13 mouse cellular contexts compared by ENCODE assay signal in the genomic region with DNA sequence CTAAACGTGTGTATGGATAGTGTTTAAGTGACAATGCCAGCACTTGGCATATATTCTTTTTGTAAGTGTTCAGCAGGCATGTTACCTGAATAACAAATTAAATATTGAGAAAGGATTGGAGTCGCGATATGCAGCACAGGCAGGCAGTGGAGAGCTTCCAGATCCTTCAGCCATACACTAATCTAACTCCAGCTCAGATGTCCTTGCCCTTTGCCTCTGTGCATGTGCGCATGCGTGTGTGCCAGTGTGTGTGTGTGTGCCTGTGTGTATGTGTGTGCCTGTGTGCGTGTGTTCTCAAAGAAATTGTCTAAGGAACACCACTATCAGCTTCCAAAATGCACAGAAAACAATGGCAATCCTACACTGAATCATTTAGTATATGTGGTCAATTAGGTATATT.
A peak's percentile ranks its signal among the peaks of the same experiment; 100 is the strongest.
DNase-seq lines count a peak whose midpoint lies in the region; ATAC-seq lines count a peak whose summit lies in the region.
"Had no signal": no experiment of that assay in that cellular context is flagged by ENCODE, and none has a peak within 500 bp of the region (broad histone marks: within the 10 kb centered on the region; RNA-seq: fewer than 3 reads in every experiment).

No protein-coding gene starts in this region.

- no peak overlapping the region for H3K4me3 ChIP-seq in midbrain, embryonic 13.5 days (replicated peaks)
- H3K4me3 ChIP-seq in midbrain, embryonic 14.5 days (replicated peaks; ENCODE audit: low read depth, low read length): no peak overlapping the region
- H3K4me3 ChIP-seq in neural tube, embryonic 13.5 days: no peak overlapping the region
- H3K4me3 ChIP-seq: heart, embryonic 15.5 days; intestine, embryonic 15.5 days; liver, embryonic 13.5 days had no signal

- H3K4me1 ChIP-seq in midbrain, embryonic 13.5 days (replicated peaks): peaks cover 11% of the 10 kb centered on the region; the same call in 1 of the 2 replicates
- no peaks in the 10 kb centered on the region for H3K4me1 ChIP-seq in midbrain, embryonic 14.5 days (ENCODE audit: control insufficient read depth, insufficient read depth, low read length)
- H3K4me1 ChIP-seq in neural tube, embryonic 13.5 days (replicated peaks): peaks cover 25% of the 10 kb centered on the region
- H3K4me1 ChIP-seq: heart, embryonic 15.5 days; intestine, embryonic 15.5 days; liver, embryonic 13.5 days had no signal

- H3K9ac ChIP-seq in midbrain, embryonic 13.5 days (replicated peaks): no peak overlapping the region
- no peak overlapping the region for H3K9ac ChIP-seq in midbrain, embryonic 14.5 days (replicated peaks; ENCODE audit: low read length)
- H3K9ac ChIP-seq in neural tube, embryonic 13.5 days: 0 out of 2 replicates have a peak overlapping the region, but pooled peaks have one; percentile 38
- H3K9ac ChIP-seq: heart, embryonic 15.5 days; intestine, embryonic 15.5 days; liver, embryonic 13.5 days had no signal

- WGBS in midbrain, embryonic 13.5 days: 81% methylated on average over 6 of the region's 6 CpGs
- whole genome bisulfite sequencing in midbrain, embryonic 14.5 days: 77% methylated on average over 6 of the region's 6 CpGs
- 31% methylated on average over 6 of the region's 6 CpGs for WGBS in neural tube, embryonic 13.5 days

- H3K9me3 ChIP-seq in midbrain, embryonic 13.5 days: no peaks in the 10 kb centered on the region
- H3K9me3 ChIP-seq in midbrain, embryonic 14.5 days (ENCODE audit: control insufficient read depth, low read length): no peaks in the 10 kb centered on the region
- H3K9me3 ChIP-seq in neural tube, embryonic 13.5 days: no peaks in the 10 kb centered on the region
- H3K9me3 ChIP-seq: heart, embryonic 15.5 days; intestine, embryonic 15.5 days; liver, embryonic 13.5 days had no signal

- H3K36me3 ChIP-seq in midbrain, embryonic 13.5 days: no peaks in the 10 kb centered on the region
- H3K36me3 ChIP-seq in midbrain, embryonic 14.5 days (ENCODE audit: control insufficient read depth, insufficient read depth, low read length): no peaks in the 10 kb centered on the region
- H3K36me3 ChIP-seq in neural tube, embryonic 13.5 days: no peaks in the 10 kb centered on the region
- H3K36me3 ChIP-seq: heart, embryonic 15.5 days; intestine, embryonic 15.5 days; liver, embryonic 13.5 days had no signal

- H3K4me2 ChIP-seq in midbrain, embryonic 13.5 days (replicated peaks): no peak overlapping the region
- H3K4me2 ChIP-seq in midbrain, embryonic 14.5 days (ENCODE audit: low read length): no peak overlapping the region
- peak overlapping the region; percentile 39 for H3K4me2 ChIP-seq in neural tube, embryonic 13.5 days
- H3K4me2 ChIP-seq: heart, embryonic 15.5 days; intestine, embryonic 15.5 days; liver, embryonic 13.5 days had no signal

- ATAC-seq in midbrain, embryonic 13.5 days: peak; percentile 55; the same call in 1 of the 2 replicates
- no peak for ATAC-seq in midbrain, embryonic 14.5 days (ENCODE audit: low FRiP score, low TSS enrichment)
- peak; percentile 92 for ATAC-seq in neural tube, embryonic 13.5 days (ENCODE audit: low read depth)

- no peaks in the 10 kb centered on the region for H3K27me3 ChIP-seq in midbrain, embryonic 13.5 days
- H3K27me3 ChIP-seq in midbrain, embryonic 14.5 days (ENCODE audit: control insufficient read depth, insufficient read depth, low read length): no peaks in the 10 kb centered on the region
- no peaks in the 10 kb centered on the region for H3K27me3 ChIP-seq in neural tube, embryonic 13.5 days
- H3K27me3 ChIP-seq: heart, embryonic 15.5 days; intestine, embryonic 15.5 days; liver, embryonic 13.5 days had no signal

- DNase-seq in adrenal gland, adult (ENCODE audit: inconsistent age in 2 of 2, low spot score in 1 of 2): peak; percentile 20 to 28
- no peak for DNase-seq in adrenal gland, adult 18-20 months (ENCODE audit: low spot score in 2 of 2)
- DNase-seq in midbrain, embryonic 14.5 days: no peak
- peak; percentile 30 to 56 for DNase-seq in cerebellum, postnatal 25 days
- no peak for DNase-seq in right cerebral cortex, adult 18-20 months
- no peak for DNase-seq in urinary bladder, postnatal 25 days (ENCODE audit: low spot score)
- DNase-seq: gastrocnemius, postnatal 25 days; liver, embryonic 13.5 days; spleen, adult 18-20 months had no signal

- no peak overlapping the region for H3K27ac ChIP-seq in midbrain, embryonic 13.5 days
- H3K27ac ChIP-seq in midbrain, embryonic 14.5 days (replicated peaks; ENCODE audit: low read depth, low read length): no peak overlapping the region
- H3K27ac ChIP-seq in neural tube, embryonic 13.5 days (replicated peaks): peak overlapping the region; percentile 83
- H3K27ac ChIP-seq: heart, embryonic 15.5 days; intestine, embryonic 15.5 days; liver, embryonic 13.5 days had no signal

Comparison
In these comparisons a context has a peak if more than half of its experiments do, and no peak if none do; other contexts are left out.
1. DNase-seq: peak in adrenal gland, adult (2 of 2) and cerebellum, postnatal 25 days (2 of 2); none in adrenal gland, adult 18-20 months (0 of 2), midbrain, embryonic 14.5 days (single experiment), right cerebral cortex, adult 18-20 months (single experiment) and urinary bladder, postnatal 25 days (single experiment).